Mouse (Mus musculus): ENCODE measurements around the gene Ppih. TPM values are rescaled to one million over a fixed set of nuclear protein-coding genes. Genes with fewer than 3 reads are reported as not detected.

Gene Ppih
- total RNA-seq (2023), result 20.1 to 29.3 TPM (median 26.3 TPM) in 4 replicates

GRCm38 (mm10) chr4:119320131-119320830 is at the start of gene Ppih:
Ppih (minus strand) TSS chr4:119320546.

GRCm38 (mm10) chr4:119294415-119295133 is 25.8 kb downstream of the Ppih start, which contains the start of gene Ybx1:
Ybx1 (minus strand) TSS chr4:119294604.

GRCm38 (mm10) chr4:119255351-119255750 is 65.0 kb downstream of the Ppih start, which contains the start of gene Cldn19:
Cldn19 (plus strand) TSS chr4:119255414.

Other genes with a start within 250 kb of the Ppih start
- gene Slc2a1, start 211.8 kb downstream of the Ppih start, total RNA-seq (2023), result 49.4 to 60.1 TPM (median 57.4 TPM) in 4 replicates
- gene Zfp691, start 146.4 kb downstream of the Ppih start, total RNA-seq (2023), result 7.9 to 14.6 TPM (median 11.3 TPM) in 4 replicates
- 0.60 to 1.4 TPM (median 0.97 TPM) in 4 replicates for gene Ermap, start 130.5 kb downstream of the Ppih start, total RNA-seq (2023)
- 22.8 to 30.0 TPM (median 25.6 TPM) in 4 replicates for gene Svbp, start 125.2 kb downstream of the Ppih start, total RNA-seq (2023)
- 0.55 TPM in 1 of 4 replicates, not detected in the others for gene Tmem269, start 102.3 kb downstream of the Ppih start, total RNA-seq (2023)
- gene AU022252, start 87.8 kb downstream of the Ppih start, total RNA-seq (2023), result 8.2 to 13.6 TPM (median 9.5 TPM) in 4 replicates
- gene P3h1, start 87.6 kb downstream of the Ppih start, total RNA-seq (2023), result 4.1 to 6.2 TPM (median 4.7 TPM) in 4 replicates
- gene Cldn19, start 65.1 kb downstream of the Ppih start, total RNA-seq (2023), result not detected in 4 replicates
- gene Ybx1, start 25.9 kb downstream of the Ppih start, total RNA-seq (2023), result 403 to 424 TPM (median 406 TPM) in 4 replicates
- 0.69 to 1.1 TPM in 2 of 4 replicates, not detected in the others for gene Ccdc30, start 95.0 kb upstream of the Ppih start, total RNA-seq (2023)
- gene Ppcs, start 101.9 kb upstream of the Ppih start, total RNA-seq (2023), result 8.4 to 11.3 TPM (median 10.5 TPM) in 4 replicates
- gene Zmynd12, start 102.3 kb upstream of the Ppih start, total RNA-seq (2023), result 0.77 to 0.88 TPM in 2 of 4 replicates, not detected in the others
- not detected in 4 replicates for gene Rimkla, start 172.1 kb upstream of the Ppih start, total RNA-seq (2023)
- 66.5 to 90.8 TPM (median 76.4 TPM) in 4 replicates for gene Foxj3, start 216.5 kb upstream of the Ppih start, total RNA-seq (2023)
- 4.7 to 9.5 TPM (median 7.4 TPM) in 4 replicates for gene Frg2f1, start 219.0 kb upstream of the Ppih start, total RNA-seq (2023)